Mouse (Mus musculus) heart, adult 8-10 months (tissue): ENCODE measurements around the gene Fut8. TPM values are rescaled to one million over a fixed set of nuclear protein-coding genes. Genes with fewer than 3 reads are reported as not detected.
"Not testable (repeated sequence)": the region's sequence is repeated elsewhere in the genome, so short reads cannot be mapped to it uniquely, and the experiment has no call there.

ENCODE experiments used
- DNase-seq: peaks from one replicate; pipeline ENCODE4 v3.0.0; 2022; ENCODE audit warnings: low spot score
- total RNA-seq, 4 experiments: library from RNA; stranded (reverse); gene quantifications; 2 replicates each; pipeline ENCODE4 v1.2.4; 2022

The Fut8 gene
- total RNA-seq, 4 experiments from 2014 or later, result 14.3 to 16.8 (median 15.6) TPM

- no peak for DNase-seq
Measured at GRCm38 (mm10) chr12:77222272-77222874, 15.6 kb upstream of the Fut8 start.

- DNase-seq, result no peak
Measured at GRCm38 (mm10) chr12:77223595-77223994, 14.3 kb upstream of the Fut8 start.

DNA sequence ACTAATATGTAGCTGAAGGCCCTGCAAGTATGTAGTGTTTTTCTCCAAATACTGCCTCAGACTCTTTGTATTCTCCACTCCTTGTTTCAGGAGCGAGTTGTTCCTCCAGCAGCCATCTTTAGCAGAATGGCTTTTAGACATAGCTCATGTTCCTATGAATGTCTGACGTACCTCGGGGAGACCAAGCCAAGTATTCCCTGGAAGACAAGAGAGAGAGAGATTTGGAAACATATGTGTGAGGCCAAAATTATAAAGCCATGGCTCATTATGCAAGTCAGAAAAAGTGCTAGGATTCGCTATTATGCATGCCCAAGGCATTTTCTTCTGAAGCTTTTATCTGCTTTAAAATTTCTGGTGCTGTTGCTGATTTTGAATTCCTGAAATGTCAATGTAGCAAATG lies 13.8 kb upstream of the Fut8 start:
- no peak for DNase-seq

DNA sequence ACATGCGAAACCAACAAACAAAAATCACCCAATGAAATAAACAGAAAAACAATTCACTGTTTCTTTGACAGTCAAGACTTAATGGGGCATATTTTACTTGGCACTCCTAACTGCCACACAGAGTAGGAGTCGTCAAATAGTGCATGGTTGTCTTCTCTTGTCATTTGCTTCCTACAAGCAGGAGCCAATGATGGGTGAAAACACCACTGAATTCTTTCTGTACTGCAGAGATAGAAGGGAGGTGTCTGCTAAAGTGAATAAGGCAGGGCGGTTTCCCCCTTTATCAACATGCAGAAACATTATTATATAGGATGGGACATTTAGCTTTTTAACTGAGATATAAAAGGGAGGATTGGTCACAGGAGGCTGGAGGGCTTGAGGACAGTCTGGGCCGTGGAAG lies 13.0 kb upstream of the Fut8 start:
- no peak for DNase-seq

- DNase-seq, result no peak
Measured at GRCm38 (mm10) chr12:77225727-77226126, 12.2 kb upstream of the Fut8 start.

- DNase-seq, result no peak
Measured at GRCm38 (mm10) chr12:77235958-77236357, 2.0 kb upstream of the Fut8 start.

DNA sequence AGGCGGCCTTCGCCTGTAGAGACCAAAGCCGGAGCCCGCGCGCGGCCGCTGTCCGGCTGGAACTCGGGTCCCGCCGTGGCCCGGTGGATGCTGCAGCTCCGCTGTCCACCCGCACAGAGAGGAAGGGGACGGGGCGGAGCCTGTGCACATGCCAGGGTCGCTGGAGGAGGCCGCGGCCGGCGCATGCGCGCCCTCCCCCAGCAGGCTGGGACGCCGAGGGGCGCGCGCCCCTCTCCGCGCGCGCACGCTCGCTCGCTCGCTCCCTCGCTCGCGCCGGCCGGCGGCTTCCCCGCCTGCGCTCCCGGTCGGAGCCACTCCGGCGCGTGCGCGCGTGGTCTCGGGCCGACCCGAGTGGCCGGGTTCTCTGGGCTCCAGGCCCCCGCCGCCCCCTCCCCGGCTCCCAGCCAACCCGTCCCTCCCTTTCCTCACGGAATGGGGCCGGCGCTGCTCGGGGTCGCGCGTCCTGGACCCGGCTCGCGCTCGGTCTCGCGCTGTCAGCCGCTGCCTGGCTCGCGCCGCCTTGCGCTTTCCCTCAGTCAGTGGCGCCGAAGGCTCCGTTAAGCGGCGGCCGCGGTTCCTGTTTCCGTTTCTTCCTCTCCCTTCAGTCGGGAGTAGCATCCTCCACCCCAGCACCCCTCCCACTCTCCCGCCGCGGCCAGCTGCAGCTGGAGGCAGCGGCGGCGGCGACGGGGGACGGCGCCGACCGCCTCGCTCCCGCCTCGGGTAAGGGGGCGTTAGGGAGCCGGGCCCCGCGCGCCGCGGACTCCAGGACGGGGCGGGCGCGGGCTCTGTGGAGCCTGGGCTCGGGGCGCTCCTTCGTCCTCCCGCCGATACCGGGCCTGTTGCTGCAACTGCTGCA lies 835 bp downstream of the Fut8 start:
- DNase-seq, result peak; percentile 90

DNA sequence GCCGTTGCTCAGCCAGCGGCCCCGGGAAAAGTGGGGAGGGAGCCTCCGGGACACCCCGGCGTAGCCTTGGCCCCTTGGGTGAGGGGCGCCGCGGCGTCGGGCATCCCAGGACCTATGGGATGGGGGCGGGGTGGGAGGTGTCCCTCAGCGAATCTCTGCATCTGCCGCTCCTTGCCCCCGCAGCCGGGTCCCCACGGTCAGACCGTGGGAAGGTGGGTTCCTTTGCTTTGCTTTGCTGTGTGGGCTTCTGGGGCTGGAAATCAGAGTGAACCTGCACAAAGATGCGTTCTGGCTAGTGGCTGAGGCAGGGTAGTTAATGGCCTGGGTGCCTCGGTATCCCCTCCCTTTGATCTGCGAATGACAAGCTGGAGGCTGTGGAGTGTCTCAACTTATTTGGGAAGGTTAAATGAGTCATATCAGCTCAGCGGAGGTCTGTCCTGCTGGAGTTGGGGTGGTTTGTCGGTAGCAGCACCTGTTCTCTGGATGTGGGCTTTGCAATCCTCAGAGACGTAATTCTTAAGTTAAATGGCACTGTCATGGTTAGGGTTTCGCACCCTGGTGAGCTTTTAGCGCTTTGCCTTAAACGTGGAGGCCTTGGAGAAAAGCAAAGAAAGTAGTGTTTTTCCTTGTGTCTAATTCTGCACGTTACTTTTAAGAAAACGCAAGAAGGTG lies 1.6 kb downstream of the Fut8 start:
- DNase-seq, result peak; percentile 25

DNA sequence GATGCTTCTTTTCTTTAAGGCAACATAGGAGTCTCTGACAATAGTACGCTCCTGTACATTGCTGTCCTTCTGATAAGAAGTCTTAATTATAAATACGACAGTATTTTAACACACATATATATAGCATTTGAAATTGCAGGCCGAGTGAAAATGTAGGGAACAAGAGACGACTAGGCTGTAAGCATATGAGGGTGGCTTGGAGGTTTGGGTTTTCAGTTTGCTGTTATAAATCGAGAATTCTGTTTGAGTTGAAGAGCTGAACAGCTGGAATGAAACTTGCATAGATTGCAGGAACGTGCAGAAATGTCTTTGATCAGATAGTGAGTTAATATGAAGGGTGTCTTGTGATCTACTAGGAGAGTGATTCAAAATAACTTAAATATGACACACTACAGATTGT lies 2.4 kb downstream of the Fut8 start:
- DNase-seq, result peak; percentile 2

- peak; percentile 13 for DNase-seq
Measured at GRCm38 (mm10) chr12:77240839-77241238, 2.9 kb downstream of the Fut8 start.

DNA sequence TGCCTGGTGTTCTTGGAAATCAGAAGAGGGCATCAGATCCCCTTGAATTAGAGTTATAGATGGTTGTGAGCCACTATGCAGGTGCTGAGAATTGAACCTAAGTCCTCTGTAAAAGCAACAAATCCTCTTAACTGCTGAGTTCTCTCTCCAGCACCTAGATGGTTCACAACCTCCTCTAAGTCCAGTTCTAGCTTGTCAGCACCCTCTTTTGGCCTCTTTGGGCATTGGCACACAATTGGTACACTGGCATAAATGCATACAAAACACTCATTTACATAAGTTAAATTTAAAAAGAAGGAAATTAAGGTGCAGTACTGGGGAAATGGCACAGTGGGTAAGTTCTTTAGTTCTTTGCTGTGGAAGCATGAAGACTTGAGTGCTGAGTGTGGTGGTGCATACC lies 24.7 kb downstream of the Fut8 start:
- no peak for DNase-seq

- DNase-seq, result no peak
Measured at GRCm38 (mm10) chr12:77263816-77264215, 25.9 kb downstream of the Fut8 start.

- DNase-seq, result no peak
Measured at GRCm38 (mm10) chr12:77270694-77271093, 32.8 kb downstream of the Fut8 start.

DNA sequence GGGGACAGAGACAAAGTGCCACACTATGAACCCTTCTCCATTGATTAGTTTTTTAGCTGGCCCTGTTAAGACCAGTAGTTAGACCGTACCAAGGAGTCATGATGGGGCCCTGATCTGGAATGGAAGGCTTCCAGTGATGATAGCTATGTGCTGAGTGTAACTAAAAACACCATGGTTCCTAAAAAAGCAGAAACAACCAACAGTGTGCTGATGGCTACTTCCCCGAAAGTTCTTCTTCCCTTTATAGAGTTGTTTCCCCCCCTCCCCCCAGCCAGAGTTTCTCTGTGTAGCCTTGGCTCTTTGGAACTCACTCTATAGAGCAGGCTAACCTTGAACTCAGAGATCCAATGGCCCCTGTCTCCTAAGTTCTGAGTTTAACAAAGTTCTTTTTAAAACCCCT lies 50.6 kb downstream of the Fut8 start:
- DNase-seq, result no peak

DNA sequence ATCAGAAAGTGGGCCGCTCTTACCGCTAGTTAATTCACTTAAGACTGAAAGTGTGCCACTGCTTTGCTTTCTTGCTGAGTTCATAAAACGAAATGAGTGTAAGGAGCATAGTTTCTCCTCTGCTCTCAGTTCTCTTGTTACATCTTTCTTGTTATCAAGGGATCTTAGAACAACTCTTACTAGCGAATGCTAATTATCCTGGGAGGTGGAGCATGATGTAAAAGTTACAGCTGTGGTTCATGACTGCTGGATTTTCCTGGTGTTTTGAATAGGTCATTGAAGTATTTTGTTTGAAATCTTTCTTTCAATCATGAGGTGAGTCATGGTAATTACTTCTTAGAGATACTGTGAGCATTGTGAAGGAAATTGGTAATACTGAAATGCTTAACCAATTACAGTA lies 53.1 kb downstream of the Fut8 start:
- no peak for DNase-seq

DNA sequence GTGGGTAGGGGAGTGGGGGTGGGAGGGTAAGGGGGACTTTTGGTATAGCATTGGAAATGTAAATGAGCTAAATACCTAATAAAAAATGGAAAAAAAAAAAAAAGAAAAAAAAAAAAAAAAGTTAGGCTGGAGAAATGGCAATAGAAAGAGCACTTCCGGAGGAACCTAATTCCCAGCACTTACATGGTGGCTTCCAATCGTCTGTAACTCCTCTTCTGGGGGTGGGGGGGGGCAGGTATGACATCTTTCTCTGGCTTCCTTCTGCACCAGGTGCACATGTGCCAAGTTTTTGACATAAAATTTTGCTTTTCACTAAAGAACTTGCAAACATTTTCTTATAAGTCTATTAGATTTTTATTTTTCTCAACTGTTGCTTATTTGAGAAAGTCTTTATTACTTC lies 53.9 kb downstream of the Fut8 start:
- not testable (repeated sequence) for DNase-seq

DNA sequence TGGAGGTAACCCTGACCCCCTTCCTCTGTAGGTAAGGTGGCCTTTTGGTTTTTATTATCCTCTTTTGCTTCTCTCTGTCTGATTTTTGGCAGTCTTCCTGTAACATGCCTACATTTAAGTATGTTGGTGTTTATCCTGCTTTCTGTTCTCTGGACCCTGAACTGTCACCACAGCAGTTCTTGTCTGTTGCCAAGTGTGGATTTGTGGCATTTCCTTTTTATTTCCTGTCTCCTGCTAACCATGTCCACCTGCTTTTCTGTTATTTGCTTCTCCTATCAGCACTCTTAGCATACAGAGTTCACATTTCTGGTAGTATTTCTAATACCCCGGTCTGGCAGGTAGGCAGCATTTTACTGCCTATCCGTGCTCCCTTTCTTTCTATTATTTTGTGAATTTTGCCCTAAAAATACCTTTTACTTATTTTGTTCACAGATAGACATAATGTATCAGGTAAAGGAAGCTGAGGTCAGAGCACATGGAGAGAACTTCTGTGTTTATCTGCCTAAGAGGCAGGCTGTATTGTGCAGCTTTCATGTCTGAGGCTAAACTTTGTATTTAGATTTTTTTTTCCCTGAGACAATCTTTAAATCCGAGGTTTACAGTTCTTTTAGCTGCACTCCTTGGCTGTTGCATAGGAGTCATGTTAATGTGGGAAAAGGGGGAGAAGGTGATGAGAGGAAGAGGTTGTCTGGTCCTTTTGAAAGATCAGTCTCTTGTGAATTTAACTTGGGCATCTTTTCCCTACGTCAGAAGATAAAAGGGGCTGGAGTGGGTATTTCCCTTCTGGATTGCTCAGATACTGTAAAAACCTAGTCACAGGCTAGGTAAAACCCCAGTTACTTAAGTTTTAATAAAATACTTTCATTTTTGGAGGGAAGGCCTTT lies 54.7 kb downstream of the Fut8 start:
- DNase-seq, result no peak

DNA sequence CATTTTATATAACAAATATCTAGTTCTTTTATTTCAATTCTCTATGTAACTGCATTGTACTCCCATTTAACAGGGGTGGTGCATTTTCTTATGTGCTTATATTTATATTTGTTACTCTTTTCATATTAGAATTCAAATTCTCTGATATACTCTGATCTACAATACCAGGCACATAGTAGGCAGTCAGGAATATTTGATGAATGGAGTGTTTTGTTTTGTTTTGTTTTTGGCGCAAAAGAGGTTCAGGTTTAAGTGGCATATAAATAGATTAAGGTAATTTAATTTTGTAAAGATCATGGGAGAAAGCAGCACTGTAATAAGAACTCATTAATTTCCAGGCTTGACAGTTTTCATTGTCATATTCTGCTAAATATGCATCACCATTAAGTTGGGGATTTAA lies 58.2 kb downstream of the Fut8 start:
- no peak for DNase-seq

GRCm38 (mm10) chr12:77297114-77297513 lies 59.2 kb downstream of the Fut8 start:
- no peak for DNase-seq

GRCm38 (mm10) chr12:77297858-77298257 lies 59.9 kb downstream of the Fut8 start:
- no peak for DNase-seq

DNA sequence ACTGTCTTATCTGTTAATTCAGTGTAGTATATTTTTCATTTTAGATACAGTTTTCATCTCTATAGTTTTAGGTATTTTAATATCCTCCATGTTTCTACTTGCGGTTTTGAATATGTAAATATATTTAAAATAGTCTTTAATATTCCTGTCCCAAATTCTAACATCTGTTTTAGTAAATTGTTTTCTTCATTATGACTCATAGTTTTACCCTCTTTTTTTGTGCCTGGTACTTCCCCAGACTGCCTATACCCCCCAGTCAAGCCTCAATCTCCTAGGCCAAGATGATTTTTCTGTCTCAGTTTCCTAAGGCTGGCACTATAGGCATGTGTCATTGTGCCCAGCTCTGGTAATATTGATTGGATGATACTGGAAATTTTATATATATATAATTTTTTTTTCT lies 64.1 kb downstream of the Fut8 start:
- DNase-seq, result no peak

GRCm38 (mm10) chr12:77303367-77303766 lies 65.4 kb downstream of the Fut8 start:
- DNase-seq, result no peak
